Mouse (Mus musculus) granulocyte monocyte progenitor cell, adult 5-6 weeks (primary cell): ENCODE data around the gene Cdc42se1. TPM values are rescaled to one million over a fixed set of nuclear protein-coding genes. Genes with fewer than 3 reads are reported as not detected.

ENCODE experiments used
- ATAC-seq: replicated peaks from 2 replicates; pipeline ENCODE4 v1.8.0; 2016; ENCODE audit warnings: mild to moderate bottlenecking, moderate TSS enrichment, inconsistent platforms; ENCODE audit not compliant: poor library complexity, severe bottlenecking
- total RNA-seq, 2 experiments: library from RNA; stranded (forward) in 1 of 2; stranded (reverse) in 1 of 2; fragments of 200-712, 200-1000 nt in 1 of 2; fragments of >200 nt in 1 of 2; fragmentation: Nextera tagmentation in 1 of 2; gene quantifications; 2 replicates each; pipeline ENCODE4 v1.2.3; 2014 to 2017

The Cdc42se1 gene
- total RNA-seq, 2 experiments from 2014 or later, result 61.6 to 99.1 TPM

DNA sequence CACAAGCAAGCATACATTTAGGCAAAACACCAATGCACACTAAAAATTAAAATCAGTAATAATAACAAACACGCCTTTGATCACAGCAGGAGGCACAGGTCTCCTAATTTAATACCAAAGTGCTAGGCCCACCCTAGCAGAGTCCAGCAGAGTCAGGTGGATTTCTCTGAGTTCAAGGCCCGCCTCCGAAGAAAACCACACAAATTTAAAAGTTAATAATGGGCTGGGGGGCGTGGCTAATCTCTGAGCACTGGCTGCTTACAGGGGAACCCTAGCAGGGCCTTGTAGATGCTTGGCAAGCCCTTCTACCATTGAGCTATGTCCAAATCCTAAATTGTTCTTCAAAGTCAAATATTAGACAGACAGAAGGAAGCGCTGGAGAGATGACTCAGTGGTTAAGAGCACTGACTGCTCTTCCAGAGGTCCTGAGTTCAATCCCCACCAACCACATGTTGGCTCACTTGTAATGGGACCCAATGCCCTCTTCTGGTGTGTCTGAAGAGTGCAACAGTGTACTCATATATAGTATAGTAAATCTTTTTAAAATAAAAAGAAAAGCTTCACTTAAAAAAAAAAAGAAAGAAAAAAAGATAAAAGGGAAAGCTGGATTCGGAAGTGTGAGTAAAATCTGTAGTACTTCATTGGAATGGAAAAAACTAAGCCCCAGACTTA is 9.9 kb upstream of the Cdc42se1 start:
- 0 out of 2 replicates have a peak, but pooled peaks have one; percentile 7 for ATAC-seq

DNA sequence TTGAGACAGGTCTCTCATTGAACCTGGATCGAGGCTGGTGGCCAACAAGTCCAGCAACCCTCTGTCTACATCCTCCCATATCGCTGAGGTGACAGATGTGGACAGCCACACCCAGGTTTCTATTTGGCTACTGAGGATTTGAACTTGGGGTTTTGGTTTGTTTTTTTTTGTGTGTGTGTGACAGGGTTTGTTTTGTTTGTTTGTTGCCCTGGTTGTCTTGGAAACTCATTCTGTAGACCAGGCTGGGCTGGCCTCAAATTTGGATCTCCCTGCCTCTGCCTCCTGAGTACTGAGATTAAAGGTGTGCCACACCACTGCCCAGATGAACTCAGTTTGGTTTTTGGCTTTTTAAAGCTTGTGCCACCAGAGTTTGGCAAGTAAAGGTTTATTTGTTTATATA is 5.5 kb upstream of the Cdc42se1 start:
- ATAC-seq, result no peak

DNA sequence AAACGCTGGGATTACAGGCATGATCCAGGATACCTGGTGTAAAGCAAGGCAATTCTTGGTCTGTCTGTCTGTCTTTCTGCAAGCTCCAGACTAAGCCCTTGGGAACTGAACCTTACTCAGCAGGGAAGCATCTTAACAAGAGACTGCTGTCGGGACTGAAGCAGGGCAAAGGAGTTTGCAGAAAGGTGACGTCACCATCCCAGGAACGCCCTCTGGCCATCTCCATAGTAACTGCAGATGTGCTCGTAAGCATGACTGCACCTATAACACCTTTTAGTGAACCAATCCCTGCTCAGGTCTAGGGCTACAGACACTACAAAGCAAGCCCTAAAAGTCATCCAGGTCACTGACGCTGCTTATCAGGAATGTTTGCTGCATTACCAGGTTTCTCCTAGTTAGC is 4.2 kb upstream of the Cdc42se1 start:
- ATAC-seq, result no peak

DNA sequence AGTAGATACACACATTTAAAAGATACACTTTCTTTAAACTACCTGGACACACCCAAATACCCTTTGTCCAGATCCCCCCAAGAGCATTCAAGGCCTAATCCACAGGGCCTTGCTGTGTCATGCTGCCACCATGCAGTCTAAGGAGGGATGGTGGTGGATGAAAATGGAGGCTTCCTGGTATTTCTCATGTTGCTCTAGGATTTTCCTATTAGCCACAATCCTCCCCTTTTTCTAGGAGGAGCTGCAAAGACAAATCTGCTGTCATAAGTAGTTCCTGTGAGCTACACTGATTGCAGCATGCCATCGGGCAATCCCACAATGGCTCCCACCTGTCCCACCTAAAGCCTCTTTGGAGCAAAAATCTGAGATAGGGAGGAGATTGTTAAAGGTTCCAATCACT is 1.3 kb upstream of the Cdc42se1 start:
- no peak for ATAC-seq

DNA sequence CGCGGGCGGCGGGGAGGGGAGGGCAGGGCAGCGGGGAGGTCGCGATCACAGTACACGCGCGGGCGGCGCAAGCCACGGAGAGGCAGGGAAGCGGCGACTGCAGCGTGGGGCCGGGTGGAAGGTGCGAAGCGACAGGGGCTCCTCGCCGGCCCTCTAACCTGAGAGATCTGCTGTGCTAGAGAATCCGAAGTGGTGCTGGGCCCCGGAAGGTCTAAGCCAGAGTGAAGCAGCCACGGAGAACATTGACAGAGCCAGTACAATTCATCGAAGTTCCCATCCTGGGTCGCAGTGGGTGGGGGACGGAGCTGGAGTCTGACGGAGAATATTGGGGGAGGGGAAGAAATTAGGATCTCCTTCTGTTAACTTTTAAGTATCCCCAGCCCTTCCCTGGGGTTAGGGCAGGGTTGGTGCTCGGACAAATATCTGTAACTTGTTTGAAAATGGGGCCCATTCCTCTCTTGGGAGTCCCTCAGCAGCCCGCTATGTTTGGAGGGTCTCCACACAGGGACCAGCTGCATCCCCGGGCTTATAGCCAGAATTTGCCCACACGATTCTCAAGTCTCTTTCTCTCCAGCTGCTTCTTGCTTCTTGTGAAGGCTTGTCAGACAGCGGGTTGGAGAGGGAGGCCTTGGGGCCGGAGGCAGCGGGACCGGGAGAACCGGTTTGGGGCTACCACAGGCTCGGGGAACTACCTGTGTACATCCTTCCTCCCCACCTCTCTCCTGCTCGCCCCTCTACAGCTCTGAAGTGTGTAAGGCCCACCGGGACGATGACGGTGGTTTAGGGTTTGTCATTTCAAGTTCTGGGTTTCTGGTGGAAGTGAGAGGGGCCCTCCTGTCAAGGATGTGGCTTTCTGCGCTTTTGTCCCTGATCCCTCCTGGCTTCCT is 605 bp downstream of the Cdc42se1 start:
- ATAC-seq, result no peak

DNA sequence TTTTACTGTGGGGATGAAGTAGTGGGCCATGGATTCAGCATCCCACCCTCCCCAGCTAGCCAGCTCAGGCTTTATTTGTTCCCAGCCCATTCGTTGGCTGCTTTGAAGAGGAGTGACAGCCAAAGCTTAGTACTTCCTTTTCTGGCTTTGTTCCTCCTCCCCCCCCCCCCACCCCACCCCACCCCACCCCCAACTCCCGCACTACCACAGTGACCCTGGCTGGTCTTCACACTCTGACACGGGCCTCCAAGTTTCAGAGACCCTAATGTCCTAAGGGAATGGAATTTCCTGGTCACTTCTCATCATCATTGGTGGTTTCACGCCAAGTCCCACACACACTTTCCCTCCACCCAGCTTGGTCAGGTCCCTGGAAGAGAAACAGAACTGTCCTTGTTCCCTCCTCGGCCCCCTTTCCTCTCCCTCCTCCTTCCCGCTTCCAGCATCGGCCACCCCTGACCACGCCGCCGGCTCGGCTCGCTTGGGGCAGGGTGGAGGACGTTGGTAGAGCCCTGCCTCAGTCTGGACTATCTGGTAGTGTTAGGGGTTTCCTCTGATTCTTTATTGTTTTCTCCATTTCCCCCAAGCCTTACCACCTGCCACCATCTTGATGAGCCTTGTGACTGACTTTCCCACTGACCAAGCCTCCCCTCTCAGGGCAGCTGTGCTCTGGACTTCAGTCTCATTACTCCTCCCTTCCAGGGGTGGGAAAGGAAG is 1.4 kb downstream of the Cdc42se1 start:
- ATAC-seq, result peak; percentile 47

DNA sequence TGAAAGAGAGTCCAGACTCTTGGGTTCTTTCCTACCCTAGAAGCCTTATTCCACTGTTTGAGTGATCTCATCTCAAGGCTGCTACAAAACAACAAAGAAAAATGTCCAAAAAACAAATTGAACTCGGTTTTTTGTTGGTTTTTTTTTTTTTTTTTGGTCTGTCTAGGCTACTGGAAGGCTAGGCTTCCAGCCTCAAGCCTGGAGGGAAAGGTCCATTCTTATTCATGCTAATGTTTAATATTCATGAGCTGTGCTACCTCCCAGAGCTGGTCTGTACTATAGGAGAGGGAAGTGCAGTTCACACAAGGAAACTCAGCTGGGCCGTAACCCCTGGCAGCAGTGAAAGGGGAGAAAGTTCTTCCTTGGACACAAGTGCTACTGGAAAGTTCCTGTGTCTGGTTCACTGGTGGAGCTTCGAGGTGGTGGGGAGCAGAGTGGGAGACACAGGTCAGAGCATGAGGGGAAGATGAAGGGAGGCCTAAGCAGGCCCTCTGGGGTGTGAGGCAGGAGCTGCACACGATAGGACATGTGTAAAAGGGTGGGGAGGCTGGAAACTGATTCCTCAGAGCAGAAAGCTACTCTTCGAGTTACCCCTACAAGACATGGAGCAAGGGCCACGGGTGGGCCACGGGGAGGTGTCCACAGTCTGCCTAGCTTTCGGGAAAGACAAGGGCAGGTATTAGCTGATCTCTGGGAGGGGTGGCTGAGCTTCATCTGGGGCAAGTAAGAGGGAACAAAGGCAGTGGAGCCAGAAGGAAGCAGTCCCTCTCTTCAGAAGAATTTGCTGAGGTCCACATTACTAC is 2.2 kb downstream of the Cdc42se1 start:
- ATAC-seq, result peak; percentile 6; the same call in 1 of the 2 replicates

DNA sequence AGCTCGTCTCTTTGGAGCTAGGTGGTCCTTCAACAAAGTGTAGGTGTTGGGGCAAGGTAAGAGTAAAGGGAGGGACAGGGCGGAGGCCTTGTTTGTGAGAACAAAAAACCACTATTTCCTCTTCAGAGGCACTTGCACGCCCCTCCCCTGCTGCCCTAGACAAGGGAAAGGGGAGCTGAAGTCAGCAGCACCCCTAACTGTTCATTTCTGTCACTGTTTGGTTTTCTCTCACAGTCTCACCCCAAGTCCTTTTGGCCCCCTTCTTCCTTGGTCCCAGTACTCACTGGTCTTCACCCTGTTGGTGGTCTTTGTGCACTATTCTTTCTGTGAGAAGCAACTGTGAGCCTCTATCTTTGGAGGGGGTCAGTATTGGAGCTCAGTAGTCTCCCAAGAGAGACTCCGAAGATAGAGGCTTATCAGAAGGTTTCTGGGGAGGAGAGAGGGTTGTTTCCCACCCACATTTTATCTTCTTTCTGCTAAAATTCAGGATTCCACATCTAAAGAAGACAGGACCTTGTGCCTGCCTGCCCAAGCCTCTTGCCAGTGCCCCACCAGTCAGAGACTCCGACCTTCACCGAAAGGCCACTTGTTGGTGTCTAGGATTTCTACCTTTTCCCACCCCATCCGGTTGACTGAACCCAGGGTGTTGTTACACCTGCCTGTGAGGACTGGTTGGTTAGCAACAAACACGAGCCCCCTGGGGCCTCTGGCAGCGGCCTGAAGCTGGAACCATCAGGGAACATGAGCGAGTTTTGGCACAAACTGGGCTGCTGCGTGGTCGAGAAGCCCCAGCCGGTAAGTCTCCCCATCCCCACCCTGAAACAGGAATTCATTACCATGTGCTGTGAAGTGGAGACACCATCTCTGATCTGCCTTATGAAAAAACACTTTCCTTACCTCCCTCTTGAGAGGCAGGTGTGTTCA is 3.0 kb downstream of the Cdc42se1 start, which contains the start of gene Mllt11:
Mllt11 (minus strand) TSS at position 874 of the 924 bp plus-strand sequence.
- no peak for ATAC-seq

DNA sequence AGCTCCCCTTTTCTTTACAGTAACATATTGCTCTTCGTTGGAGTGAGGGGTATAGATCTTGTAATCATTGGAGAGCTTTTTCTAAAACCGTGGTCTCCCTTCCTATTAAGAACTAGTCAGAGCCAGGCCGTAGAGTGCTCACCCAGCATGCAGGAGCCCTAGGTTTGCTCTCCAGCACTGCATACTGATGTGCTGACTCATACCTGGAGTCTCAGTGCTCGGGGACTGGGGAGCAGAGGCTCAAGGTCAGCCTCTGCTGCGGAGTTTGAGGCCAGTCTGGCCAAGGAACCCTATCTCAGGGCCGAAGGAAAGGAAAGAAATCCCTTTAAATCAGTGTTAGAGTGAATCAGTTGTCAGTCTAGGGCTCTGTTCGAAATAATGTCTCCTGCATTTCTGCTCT is 4.2 kb downstream of the Cdc42se1 start:
- ATAC-seq, result no peak

DNA sequence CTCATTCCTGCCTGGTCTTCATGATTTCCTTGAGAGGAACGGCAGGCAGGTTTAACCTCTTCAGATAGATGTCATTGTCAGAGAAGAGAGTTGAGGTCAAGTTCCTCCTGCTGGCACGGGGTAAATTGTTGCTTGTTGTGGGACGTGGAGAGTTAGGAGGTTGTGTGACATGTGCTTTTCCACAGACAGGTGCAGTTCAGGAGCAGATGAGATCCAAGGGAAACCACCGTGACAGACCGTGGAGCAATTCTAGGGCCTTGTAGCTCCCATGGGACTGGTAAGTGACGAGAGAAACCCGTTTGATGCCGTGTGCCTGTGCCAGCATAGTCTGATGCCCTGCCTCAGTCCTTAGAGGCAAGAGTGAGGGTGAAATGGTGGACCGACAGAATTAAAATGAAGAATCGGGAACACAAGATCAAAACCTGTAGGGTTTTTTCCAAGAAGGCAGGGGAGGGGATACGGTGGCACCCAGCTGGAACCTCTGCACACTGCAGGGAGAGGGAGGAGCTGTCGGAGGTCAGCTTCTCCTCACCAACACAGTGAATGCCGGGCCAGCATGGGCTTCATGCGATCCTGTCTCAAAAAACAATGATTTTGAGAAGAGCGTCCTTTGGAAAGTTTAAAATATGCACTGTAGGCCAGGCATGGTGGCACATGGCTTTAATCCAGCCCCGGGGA is 4.9 kb downstream of the Cdc42se1 start:
- ATAC-seq, result no peak

DNA sequence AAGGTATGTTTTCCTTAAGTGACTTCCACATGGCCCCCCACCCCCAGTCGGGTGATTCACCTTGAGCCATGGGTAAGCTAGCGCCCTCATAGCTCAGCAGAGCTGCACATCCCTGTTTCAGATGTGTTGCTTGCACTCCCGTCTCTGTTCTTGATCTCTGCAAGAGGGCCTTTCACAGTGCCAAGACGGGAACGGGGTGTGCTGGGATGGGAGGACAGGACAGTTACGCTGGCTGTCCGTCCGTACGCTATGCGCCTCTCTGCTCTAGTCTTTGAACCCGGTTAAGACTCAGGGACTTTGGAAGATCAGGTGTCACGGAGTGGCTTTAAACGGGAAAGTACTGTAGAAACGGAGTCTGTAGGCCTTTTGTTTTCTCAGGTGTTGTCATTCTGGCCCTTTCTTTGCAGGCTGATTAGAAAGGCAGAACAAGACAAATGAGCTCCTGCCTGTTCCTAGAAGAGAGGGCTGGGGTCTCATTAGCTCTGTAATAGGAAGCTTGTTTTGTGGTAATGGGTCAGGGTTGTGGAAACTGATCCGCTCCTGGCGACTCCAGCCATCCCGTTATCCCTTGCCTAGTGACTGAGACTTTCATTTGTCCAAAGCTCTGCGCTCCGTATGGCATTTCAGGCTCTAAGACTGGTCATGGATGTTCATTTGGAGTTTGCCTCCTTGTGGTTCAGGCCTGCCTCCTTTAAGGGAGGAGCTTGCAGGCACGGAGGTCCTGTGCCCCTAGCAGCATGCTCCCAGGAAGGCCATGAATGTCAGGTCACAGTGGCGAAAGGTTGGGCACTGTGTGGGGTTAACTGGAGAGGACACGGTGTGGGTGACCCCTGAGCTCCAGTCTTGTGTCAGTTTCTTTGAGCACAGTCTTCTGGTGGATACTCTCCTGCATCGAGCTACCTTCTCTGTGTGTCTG is 7.1 kb downstream of the Cdc42se1 start:
- no peak for ATAC-seq

DNA sequence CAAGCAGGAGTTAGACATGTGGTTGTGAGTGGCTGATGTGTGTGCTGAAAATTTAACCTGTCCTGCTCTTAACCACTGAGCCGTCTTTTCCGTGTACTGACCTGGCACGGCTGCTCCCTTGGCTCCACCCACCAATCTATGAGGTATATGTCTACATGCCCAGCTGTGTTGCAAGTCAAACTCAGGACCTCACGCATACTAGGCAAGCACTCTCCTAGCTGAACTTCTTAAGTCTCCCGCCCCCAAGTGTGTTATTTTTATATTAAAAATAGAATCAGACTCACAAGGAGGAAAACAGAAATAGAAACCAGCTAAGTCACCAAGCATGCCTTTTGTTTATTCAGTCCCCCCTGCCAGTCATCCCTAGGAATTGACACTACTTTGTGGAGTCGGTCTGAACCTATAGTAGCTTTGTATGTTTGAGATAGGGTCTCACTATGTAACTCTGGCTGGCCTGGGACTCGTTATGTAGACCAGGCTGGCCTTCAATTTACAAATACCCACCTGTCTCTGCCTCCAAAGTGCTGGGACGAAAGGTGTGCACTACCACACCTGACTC is 9.1 kb downstream of the Cdc42se1 start:
- ATAC-seq, result no peak

DNA sequence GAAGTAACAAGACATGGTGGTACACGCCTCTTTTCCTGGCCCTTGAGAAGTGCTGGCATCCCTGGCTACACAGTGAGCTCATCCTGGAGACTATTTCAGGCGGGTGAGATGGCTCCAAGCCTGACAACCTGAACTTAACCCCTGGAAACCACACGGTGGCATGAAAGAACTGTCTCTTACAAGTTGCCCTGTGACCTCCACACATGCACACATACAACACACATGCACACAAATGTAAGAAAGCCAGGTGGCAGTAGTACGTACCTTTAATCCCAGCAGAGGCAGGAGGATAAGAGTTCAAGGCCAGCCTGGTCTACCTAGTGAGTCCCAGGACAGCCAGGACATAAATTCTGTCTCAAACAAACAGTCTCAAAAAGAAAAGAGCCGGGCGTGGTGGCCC is 10.5 kb downstream of the Cdc42se1 start:
- ATAC-seq, result no peak

DNA sequence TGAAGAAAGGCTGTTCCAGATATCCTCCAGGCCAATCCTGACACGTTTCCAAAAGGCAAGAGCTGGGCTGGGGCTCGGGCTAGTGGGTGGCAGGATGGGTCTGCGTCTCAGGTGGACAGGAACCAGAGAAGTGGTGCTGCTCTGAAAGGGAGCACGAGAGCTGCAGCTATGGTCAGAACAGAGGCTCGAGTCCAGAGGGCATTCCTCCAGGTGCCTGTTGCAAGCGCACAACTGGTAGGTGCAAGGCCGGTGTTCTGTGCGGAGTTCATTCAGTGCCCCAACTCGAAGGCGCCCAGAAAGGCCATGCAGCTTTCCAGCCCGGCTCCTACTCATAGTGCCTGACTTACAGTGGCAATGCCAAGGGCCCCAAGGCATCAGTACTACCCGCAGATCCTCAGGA is 11.4 kb downstream of the Cdc42se1 start:
- no peak for ATAC-seq

DNA sequence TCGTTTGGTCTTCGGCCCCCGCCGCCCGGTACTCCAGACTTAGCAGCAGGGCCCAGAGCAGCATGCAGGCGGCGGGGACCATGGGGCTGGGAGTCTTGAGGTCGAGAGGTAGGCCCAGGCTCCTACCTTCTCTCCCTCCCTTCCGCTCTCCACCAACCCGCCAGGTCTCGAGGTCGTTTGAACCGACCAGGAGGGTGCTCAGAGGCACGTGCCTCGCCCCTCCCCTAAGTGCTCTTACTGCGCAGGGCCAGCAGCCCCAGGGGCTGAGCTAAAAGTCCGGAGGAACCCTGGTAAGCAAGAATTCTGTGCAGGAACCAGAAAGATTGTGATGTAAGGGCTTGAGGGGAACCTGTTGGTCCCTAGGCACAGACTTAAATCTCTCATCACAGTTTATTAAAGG is 12.4 kb downstream of the Cdc42se1 start:
- peak; percentile 26; the same call in 1 of the 2 replicates for ATAC-seq

DNA sequence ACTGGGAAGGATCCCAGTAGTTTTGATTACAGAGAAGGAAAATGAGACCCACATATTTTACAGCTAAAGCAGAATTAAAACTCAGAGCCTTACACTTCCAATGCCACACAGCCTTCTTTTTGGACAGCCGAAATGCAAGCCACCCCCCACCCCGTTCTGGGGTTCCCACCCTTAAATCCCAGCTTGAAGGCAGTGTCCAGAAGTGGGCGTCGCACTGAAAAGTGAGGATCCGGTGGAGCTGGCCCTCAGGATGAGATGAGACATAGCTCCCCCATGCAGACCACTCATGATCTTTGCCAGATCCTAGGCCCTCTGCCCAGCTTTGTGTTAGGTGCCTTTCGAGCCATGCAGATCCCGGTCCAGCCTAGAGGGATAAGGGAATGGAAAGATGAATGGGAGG is 13.0 kb downstream of the Cdc42se1 start, which contains the start of gene Gm128:
Gm128 (minus strand) TSS at position 101 of the 400 bp plus-strand sequence.
- ATAC-seq, result no peak

DNA sequence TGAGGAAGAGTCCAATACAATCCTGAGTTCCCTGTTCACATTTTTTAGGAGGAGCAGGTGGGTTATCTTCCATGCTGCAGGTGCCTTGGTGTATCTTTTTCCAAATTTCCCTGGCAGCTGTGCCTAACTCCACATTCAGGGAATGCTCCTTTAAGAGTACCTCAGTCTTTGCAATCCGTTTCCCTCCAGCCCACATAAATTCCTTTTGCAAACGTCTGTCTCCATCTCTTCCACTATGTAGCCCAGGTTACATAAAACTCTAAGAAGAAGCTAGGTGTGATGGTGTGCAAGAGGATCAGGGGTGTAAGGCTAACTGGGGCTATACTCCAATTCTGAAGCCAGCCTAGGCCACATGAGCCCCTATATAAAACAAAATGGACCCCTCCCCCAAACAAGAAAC is 14.6 kb downstream of the Cdc42se1 start:
- ATAC-seq, result no peak
